Mouse (Mus musculus): Measurements from ENCODE around the gene Slc2a2. TPM values are rescaled to one million over a fixed set of nuclear protein-coding genes. Genes with fewer than 3 reads are reported as not detected.

Gene Slc2a2
- under 1 TPM; 0.17 to 0.58 TPM for polyA plus RNA-seq (2017; shearing (Covaris generic))

GRCm38 (mm10) chr3:28697797-28698196, at the start of gene Slc2a2:
Gene Slc2a2, plus strand, starts transcription at chr3:28697903.

Other genes starting within 250 kb of the Slc2a2 start
- 10 to 100 TPM in 1 of 2 experiments, 1 to 10 TPM in 1; 8.7 to 10.3 TPM for gene Eif5a2, start 83.4 kb downstream of the Slc2a2 start, polyA plus RNA-seq (2017; shearing (Covaris generic))
- 100 to 1,000 TPM; 250 to 254 TPM for gene Rpl22l1, start 107.5 kb downstream of the Slc2a2 start, polyA plus RNA-seq (2017; shearing (Covaris generic))
- not detected for gene Gm1527, start 194.7 kb downstream of the Slc2a2 start, polyA plus RNA-seq (2017; shearing (Covaris generic))

All from inflammation-experienced regulatory T-cells (primary cell).